Mouse (Mus musculus) neural tube, embryonic 13.5 days (tissue): Measurements from ENCODE around the gene Gm3435. TPM values are rescaled to one million over a fixed set of nuclear protein-coding genes. Genes with fewer than 3 reads are reported as not detected.
"Not testable (repeated sequence)": the region's sequence is repeated elsewhere in the genome, so short reads cannot be mapped to it uniquely, and the experiment has no call there.

Experiments used
- ATAC-seq: fragments of 200-750 bp; cut with Nextera tagmentation; 2 replicates; pipeline ENCODE4 v1.8.0; 2017; ENCODE audit warnings: low read depth, mild to moderate bottlenecking, moderate TSS enrichment, moderate library complexity
- H3K27ac ChIP-seq: fragments of 300-500 bp; sonication (generic); replicated peaks from 2 replicates; pipeline ENCODE4 v1.5.1; 2015; ENCODE audit warnings: moderate library complexity, mild to moderate bottlenecking, inconsistent platforms
- H3K27me3 ChIP-seq: fragments of 300-500 bp; sonication (generic); 2 replicates; pipeline ENCODE4 v1.6.1; 2015; ENCODE audit warnings: mild to moderate bottlenecking, inconsistent platforms
- H3K36me3 ChIP-seq: fragments of 300-500 bp; sonication (generic); 2 replicates; pipeline ENCODE4 v1.6.1; 2015; ENCODE audit warnings: mild to moderate bottlenecking, inconsistent platforms
- H3K4me1 ChIP-seq: fragments of 300-500 bp; sonication (generic); replicated peaks from 2 replicates; pipeline ENCODE4 v1.6.1; 2015; ENCODE audit warnings: inconsistent platforms
- H3K4me2 ChIP-seq: fragments of 300-500 bp; sonication (generic); 2 replicates; pipeline ENCODE4 v1.6.1; 2015; ENCODE audit warnings: inconsistent platforms, mild to moderate bottlenecking, moderate library complexity
- H3K4me3 ChIP-seq: fragments of 300-500 bp; sonication (generic); 2 replicates; pipeline ENCODE4 v1.5.1; 2015; ENCODE audit warnings: mild to moderate bottlenecking, inconsistent platforms
- H3K9ac ChIP-seq: fragments of 300-500 bp; sonication (generic); 2 replicates; pipeline ENCODE4 v1.6.1; 2015; ENCODE audit warnings: moderate library complexity, mild to moderate bottlenecking, inconsistent platforms
- H3K9me3 ChIP-seq: fragments of 300-500 bp; sonication (generic); 2 replicates; pipeline ENCODE4 v1.6.1; 2016; ENCODE audit warnings: inconsistent platforms
- WGBS: fragments of 180-500 bp; shearing (Covaris S2); methylation state at CpG from one replicate; pipeline ENCODE4 v1.1.7; 2015; 5-methylcytosine and 5-hydroxymethylcytosine counted together
- polyA plus RNA-seq: library from polyadenylated mRNA; unstranded; fragments of >200 nt; fragmentation: Nextera tagmentation; extraction: Ambion mirVana; gene quantifications from 2 replicates; pipeline ENCODE4 v1.2.1, GENCODE M21; 2015

Gene Gm3435
- polyA plus RNA-seq, 1 experiment from 2014 or later: 9.1 TPM

DNA sequence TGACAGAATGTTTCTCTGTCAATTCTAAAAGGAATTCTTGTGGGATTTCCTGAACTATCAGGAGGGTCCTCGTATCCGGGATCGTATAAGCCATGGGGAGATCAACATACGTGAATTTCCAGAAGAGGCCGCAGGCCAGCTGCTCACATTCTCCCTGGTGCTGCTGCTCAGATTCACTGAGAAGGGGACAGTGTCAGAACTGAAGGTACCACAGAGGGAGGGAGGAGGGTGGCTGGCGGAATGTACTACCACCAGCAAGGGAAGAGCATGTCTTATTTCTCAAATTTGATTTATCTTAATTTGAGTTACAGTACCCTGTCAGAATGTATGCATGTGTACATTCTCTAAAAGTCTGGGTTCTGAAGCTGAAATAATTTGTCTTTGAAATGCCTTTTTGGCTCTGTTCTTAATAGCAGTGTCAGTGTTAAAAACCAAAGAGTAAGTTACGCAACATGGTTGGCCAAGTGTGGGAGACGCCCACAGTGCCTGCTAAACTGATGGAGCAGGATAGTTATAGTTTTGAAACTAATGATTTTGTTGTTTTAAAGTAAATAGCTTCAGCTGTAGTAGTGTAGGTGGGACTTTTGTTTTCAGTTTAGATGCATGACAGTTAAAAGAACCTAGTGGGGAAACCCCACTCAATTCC, 43.3 kb downstream of the Gm3435 start:
- H3K9me3 ChIP-seq, H3K27ac ChIP-seq, H3K4me3 ChIP-seq, H3K27me3 ChIP-seq, ATAC-seq, H3K4me1 ChIP-seq, H3K4me2 ChIP-seq, H3K9ac ChIP-seq: not testable (repeated sequence)
- WGBS: 96% methylated on average over 5 of the region's 8 CpGs
- peaks cover 30% of the 10 kb centered on the region for H3K36me3 ChIP-seq

DNA sequence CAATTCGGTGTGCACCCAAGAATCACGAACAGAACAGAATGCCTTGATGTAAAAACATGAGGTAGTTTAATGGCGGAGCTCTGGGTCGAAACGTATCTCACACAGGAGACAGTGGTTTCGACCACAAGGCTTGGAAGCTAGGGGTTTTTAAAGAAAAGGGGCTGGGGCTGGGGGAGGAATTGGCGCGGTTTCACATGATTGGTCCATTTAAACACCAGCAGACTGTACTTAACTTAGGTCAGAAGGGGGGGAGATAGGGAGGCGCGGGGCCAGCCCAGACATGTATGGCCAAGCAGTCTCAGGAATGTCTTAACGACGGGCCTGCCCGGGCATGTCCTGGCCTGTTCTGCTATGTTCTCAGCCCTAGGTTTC, 43.8 kb downstream of the Gm3435 start:
- peaks cover 36% of the 10 kb centered on the region for H3K36me3 ChIP-seq
- 90% methylated on average over 13 of the region's 13 CpGs for WGBS
- not testable (repeated sequence) for H3K9me3 ChIP-seq, H3K9ac ChIP-seq, H3K4me2 ChIP-seq, H3K4me1 ChIP-seq, H3K27me3 ChIP-seq, ATAC-seq, H3K4me3 ChIP-seq, H3K27ac ChIP-seq

DNA sequence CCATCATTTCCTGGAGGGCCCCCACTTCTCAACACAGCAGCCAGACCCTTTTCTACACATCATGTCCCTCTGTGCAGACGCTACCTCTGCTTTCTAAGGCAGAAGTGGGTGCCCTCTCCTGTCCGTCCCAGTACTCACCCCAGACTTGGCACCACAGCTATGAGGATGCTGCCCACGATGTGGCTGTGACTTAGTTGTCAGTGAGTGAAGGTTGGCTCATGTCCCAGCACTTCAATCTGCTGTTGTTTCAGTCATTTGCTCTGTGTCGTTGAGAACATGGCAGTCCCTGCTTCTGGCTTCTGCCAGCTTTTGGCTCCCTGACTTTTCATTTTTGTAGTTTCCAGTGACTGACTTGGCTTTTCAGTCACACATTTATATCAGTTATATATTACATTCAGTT, 45.9 kb downstream of the Gm3435 start:
- Histone ChIP-seq H3K27me3 (no peaks in the 10 kb centered on the region), H3K36me3 (peaks cover 56% of the 10 kb centered on the region), H3K4me2 (no peak overlapping the region), H3K4me3 (no peak overlapping the region), H3K9me3 (no peaks in the 10 kb centered on the region), H3K4me1 (no peaks in the 10 kb centered on the region), H3K9ac (no peak overlapping the region), H3K27ac (no peak overlapping the region)
- no peak for ATAC-seq
- 87% methylated on average over 4 of the region's 4 CpGs for WGBS

DNA sequence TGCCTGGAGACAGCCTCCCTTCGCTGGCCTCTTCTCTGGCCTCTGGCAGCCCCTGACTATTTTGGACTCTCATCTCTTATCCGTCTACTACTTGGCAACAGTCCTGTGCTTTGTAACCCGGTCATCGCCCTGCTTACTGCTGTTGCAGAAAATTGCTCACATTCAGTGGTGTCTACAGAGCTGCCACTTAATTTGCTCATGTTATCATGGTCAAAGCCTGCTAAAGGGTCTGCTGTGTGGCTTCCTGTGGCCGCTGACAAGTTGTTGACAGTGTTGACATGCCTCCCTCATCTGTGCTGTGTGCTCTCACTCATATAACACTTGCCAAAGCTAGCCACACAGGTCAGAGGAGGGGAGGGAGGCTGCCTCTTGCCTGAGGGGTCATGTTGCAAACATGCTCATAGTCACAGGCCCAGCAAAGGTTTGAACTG, 48.2 kb downstream of the Gm3435 start:
- Histone ChIP-seq H3K27ac (no peak overlapping the region), H3K4me3 (no peak overlapping the region), H3K9me3 (no peaks in the 10 kb centered on the region), H3K9ac (no peak overlapping the region), H3K27me3 (no peaks in the 10 kb centered on the region), H3K4me2 (no peak overlapping the region), H3K36me3 (peaks cover 78% of the 10 kb centered on the region), H3K4me1 (no peaks in the 10 kb centered on the region)
- ATAC-seq: no peak
- 90% methylated on average over 5 of the region's 5 CpGs for WGBS

DNA sequence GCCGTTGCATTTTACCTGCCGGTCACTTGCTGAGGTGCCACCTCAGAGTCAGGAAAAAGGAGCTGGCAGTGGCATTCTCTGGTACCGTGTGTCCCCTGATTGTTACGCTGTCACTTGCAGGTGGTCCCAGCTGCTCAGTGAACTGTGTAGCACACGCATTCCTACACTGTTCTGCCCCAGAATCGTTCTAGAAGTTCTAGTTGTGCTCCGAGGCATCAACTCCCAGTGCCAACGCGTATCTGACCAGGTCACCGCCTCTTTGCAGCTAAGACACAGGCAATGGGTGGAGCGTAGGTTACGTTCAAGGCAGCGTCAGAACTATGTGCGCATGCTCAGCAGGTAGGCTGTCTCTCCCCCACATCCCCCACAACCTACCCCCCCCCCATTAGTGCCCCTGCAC, 49.7 kb downstream of the Gm3435 start:
- 94% methylated on average over 14 of the region's 14 CpGs for WGBS
- Histone ChIP-seq H3K4me1 (no peaks in the 10 kb centered on the region), H3K27me3 (no peaks in the 10 kb centered on the region), H3K9ac (no peak overlapping the region), H3K4me2 (no peak overlapping the region), H3K36me3 (peaks cover 92% of the 10 kb centered on the region), H3K9me3 (no peaks in the 10 kb centered on the region), H3K4me3 (no peak overlapping the region), H3K27ac (no peak overlapping the region)
- no peak for ATAC-seq

DNA sequence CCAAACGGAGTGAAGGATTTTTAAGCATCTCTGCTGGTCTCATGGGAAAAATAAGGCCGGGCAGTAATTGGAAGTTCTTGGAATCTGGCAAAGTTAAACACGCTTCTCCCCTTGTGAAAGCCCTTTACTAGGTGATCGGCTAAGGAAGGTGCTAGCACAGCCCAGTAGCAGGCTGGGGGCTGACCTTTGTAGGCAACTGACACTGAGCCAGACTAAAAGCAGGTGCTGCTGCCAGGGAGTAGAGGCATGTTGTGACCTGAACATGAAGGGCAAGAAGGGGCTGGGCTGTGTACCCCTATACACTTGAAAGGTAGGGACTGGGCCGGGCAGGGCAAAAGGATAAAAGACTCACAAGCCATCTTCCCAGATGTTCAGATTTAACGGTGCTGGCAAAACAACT, 50.4 kb downstream of the Gm3435 start:
- H3K27ac ChIP-seq: no peak overlapping the region
- no peak overlapping the region for H3K4me3 ChIP-seq
- H3K9me3 ChIP-seq: no peaks in the 10 kb centered on the region
- no peaks in the 10 kb centered on the region for H3K27me3 ChIP-seq
- ATAC-seq: no peak
- H3K36me3 ChIP-seq: peaks cover 90% of the 10 kb centered on the region
- no peak overlapping the region for H3K4me2 ChIP-seq
- 89% methylated on average over 6 of the region's 6 CpGs for WGBS
- H3K9ac ChIP-seq: no peak overlapping the region
- no peaks in the 10 kb centered on the region for H3K4me1 ChIP-seq

DNA sequence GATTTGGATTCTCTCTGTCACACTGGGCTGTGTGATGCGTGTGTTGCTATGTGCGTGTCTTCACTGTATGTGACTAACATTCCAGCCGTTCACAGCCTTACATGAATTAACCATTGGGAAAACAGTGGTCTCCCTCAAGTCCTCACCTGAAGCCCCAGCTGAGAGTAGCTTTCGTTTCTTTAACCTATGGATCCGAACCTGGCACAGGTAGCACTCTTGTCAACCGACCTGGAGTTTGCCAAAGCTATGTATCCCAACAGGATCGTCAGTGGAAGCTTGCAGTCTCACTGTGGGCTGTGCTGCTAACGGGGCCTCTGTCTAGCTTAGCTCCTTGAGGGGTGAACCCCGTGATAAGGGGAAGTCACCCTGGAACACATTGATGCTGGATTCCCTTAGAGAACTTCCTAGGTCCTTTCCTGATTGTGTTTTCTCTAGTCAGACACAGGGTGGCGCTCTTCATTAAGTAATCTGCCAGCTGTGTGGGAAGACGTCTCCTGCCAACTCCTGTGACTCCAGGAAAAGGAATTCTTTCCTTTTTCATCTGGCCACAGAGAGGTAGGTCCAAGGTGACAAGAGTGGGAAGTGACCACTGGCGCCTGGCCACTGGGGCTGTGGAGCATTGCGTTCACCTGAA, 55.5 kb downstream of the Gm3435 start:
- H3K36me3 ChIP-seq: peaks cover 45% of the 10 kb centered on the region
- peak overlapping the region; percentile 51 for H3K9ac ChIP-seq
- peak overlapping the region; percentile 17; the same call in 1 of the 2 replicates for H3K4me3 ChIP-seq
- H3K9me3 ChIP-seq: no peaks in the 10 kb centered on the region
- H3K4me2 ChIP-seq: peak overlapping the region; percentile 46
- peak overlapping the region; percentile 74 for H3K27ac ChIP-seq
- H3K4me1 ChIP-seq: peaks cover 14% of the 10 kb centered on the region
- WGBS: 41% methylated on average over 13 of the region's 13 CpGs
- 0 out of 2 replicates have a peak, but pooled peaks cover 4% of the 10 kb centered on the region for H3K27me3 ChIP-seq
- peak; percentile 88 for ATAC-seq

DNA sequence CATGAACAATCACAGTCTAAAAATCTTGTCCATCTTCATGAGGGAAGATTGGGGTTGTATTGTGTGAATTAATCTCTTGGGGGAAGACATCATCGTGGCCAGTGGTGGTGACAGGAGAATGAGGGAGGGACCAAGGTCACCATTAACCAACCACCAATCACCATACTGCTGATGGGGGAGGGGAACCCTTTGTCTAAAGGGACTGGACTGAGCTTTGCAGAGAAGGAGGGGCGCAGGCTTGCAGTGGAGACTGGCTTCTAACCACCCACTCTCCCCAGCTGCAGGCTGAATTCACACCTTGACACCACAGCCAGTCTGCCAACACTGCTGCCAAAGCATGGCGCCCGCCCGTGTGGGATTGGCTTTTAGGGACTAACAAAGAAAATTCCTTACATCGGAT, 56.1 kb downstream of the Gm3435 start:
- peak; percentile 90 for ATAC-seq
- Histone ChIP-seq H3K9ac (peak overlapping the region; percentile 51), H3K36me3 (peaks cover 40% of the 10 kb centered on the region), H3K4me3 (peak overlapping the region; percentile 17; the same call in 1 of the 2 replicates), H3K4me2 (peak overlapping the region; percentile 46), H3K9me3 (no peaks in the 10 kb centered on the region), H3K27me3 (0 out of 2 replicates have a peak, but pooled peaks cover 4% of the 10 kb centered on the region), H3K27ac (peak overlapping the region; percentile 74), H3K4me1 (peaks cover 14% of the 10 kb centered on the region)
- 14% methylated on average over 6 of the region's 6 CpGs for WGBS

DNA sequence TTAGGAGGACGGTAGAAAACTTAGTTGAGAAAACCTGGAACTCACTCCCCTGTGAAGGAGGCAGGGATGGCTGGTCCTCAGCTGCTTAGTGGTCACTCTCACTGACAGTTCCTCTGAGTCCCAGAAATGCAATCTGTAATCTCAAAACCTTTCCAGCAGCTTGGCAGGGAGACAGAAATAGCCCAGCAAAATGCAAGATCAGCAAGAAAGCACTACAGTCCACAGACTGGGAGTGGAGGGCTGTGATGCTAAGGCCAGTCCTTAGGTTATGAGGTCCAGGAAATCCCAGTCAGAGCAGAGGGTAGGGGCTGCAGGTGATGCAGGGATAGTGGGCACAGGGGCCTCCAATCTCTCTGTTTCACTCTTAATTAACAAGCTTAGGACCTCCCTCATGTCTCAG, 56.9 kb downstream of the Gm3435 start:
- H3K9ac ChIP-seq: no peak overlapping the region
- no peak for ATAC-seq
- H3K9me3 ChIP-seq: no peaks in the 10 kb centered on the region
- H3K4me3 ChIP-seq: no peak overlapping the region
- peaks cover 31% of the 10 kb centered on the region for H3K36me3 ChIP-seq
- H3K4me2 ChIP-seq: no peak overlapping the region
- H3K27ac ChIP-seq: no peak overlapping the region
- 0 out of 2 replicates have a peak, but pooled peaks cover 4% of the 10 kb centered on the region for H3K27me3 ChIP-seq
- H3K4me1 ChIP-seq: peaks cover 14% of the 10 kb centered on the region
- 59% methylated on average over 1 of the region's 1 CpGs for WGBS

DNA sequence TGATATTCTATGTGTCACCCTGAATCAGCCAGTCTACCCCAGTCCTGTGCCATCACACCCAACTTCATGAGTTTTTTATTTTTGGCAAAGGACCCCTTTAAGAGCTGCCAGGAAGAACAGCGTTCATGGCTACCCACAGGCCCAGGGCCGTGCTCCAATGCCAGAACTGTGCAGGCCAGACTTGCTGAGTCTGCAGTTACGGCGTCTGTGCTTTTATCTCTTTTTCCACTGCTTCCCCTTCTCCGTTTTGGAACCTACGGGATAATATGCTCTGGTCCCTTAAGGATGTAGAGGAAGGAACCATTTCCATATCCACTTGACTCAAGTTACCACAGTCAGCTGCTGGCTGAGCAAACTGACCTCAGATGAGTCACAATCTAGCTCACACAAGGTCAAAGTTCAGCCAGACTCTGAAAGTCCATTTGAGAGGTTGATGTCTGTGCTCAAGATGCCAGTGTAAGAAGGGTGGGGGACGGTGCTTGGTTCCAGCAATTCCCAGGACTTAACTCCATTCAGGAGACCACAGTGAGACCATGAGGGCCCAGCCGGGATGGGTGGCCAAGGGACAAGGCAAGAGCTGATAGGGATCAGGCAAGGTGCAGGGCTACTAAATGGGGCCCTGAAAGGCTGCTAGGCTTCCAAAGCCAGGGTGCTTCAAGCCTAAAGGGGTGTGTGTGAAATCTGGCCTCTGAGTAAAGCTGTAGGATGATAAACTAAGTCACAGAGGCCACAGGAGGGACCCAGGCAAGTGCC, 58.2 kb downstream of the Gm3435 start:
- no peak overlapping the region for H3K4me3 ChIP-seq
- ATAC-seq: no peak
- WGBS: 74% methylated on average over 8 of the region's 8 CpGs
- peaks cover 19% of the 10 kb centered on the region for H3K4me1 ChIP-seq
- no peak overlapping the region for H3K4me2 ChIP-seq
- H3K36me3 ChIP-seq: peaks cover 19% of the 10 kb centered on the region
- no peak overlapping the region for H3K9ac ChIP-seq
- no peak overlapping the region for H3K27ac ChIP-seq
- H3K9me3 ChIP-seq: no peaks in the 10 kb centered on the region
- 0 out of 2 replicates have a peak, but pooled peaks cover 4% of the 10 kb centered on the region for H3K27me3 ChIP-seq

DNA sequence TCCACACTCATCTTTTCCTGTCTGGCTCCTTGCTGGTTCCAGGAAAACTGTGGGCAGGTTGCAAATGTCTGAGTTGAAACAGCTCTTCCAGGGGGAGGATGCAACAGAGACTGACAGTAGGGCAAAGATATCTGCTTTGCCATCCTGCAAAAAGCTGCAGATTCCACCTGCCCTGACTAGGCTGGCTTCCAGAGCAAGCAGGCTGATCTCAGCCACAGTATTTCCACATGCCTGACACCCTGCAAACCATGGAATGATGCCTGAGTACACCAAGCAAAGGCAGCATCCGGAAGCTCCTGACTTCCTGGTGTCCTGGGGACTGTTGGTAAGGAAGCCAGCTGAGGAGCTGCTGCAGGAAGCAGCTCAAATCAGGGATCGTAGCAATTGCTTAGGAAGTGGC, 59.1 kb downstream of the Gm3435 start:
- no peak for ATAC-seq
- Histone ChIP-seq H3K9ac (no peak overlapping the region), H3K9me3 (no peaks in the 10 kb centered on the region), H3K27ac (no peak overlapping the region), H3K4me1 (peaks cover 19% of the 10 kb centered on the region), H3K27me3 (0 out of 2 replicates have a peak, but pooled peaks cover 4% of the 10 kb centered on the region), H3K4me3 (no peak overlapping the region), H3K4me2 (no peak overlapping the region), H3K36me3 (0 out of 2 replicates have a peak, but pooled peaks cover 10% of the 10 kb centered on the region)
- 65% methylated on average over 2 of the region's 2 CpGs for WGBS
